Mouse (Mus musculus): Measurements from ENCODE around the gene Clint1.

GRCm38 (mm10) chr11:45830743-45831310 lies 21.0 kb upstream of the Clint1 start:
- TF ChIP-seq CTCF (IDR thresholded peaks at IDR 0.05; ENCODE audit: borderline replicate concordance, extremely low read depth, insufficient read depth, insufficient read length) (no peak), POLR2A (IDR thresholded peaks at IDR 0.05; ENCODE audit: borderline replicate concordance, extremely low read depth, insufficient read depth, insufficient read length, poor library complexity, severe bottlenecking) (no peak)

Measured in brain, embryonic 14.5 days (tissue).